Mouse (Mus musculus) heart, postnatal 0 days (tissue): ENCODE results near the gene Tmem63b. TPM values are rescaled to one million over a fixed set of nuclear protein-coding genes. Genes with fewer than 3 reads are reported as not detected.

Experiments
- ATAC-seq: fragments of 200-750 bp; cut with Nextera tagmentation; 2 replicates; pipeline ENCODE4 v1.8.0; 2017; ENCODE audit warnings: low read depth, moderate number of reproducible peaks, moderate library complexity; ENCODE audit not compliant: insufficient read depth
- DNase-seq: peaks from one replicate; pipeline ENCODE4 v3.0.0-alpha.2; 2016; ENCODE audit warnings: low spot score
- H3K27ac ChIP-seq: fragments of 300-500 bp; sonication (generic); 2 replicates; pipeline ENCODE4 v1.5.1; 2014; ENCODE audit warnings: low read depth, mild to moderate bottlenecking
- H3K27me3 ChIP-seq: fragments of 300-500 bp; sonication (generic); 2 replicates; pipeline ENCODE4 v1.6.1; 2014; ENCODE audit warnings: low read length, mixed read lengths; ENCODE audit not compliant: control insufficient read depth, insufficient read depth
- H3K36me3 ChIP-seq: fragments of 300-500 bp; sonication (generic); replicated peaks from 2 replicates; pipeline ENCODE4 v1.6.1; 2014; ENCODE audit warnings: low read length, mixed read lengths; ENCODE audit not compliant: control insufficient read depth, insufficient read depth
- H3K4me1 ChIP-seq: fragments of 300-500 bp; sonication (generic); 2 replicates; pipeline ENCODE4 v1.6.1; 2014; ENCODE audit warnings: antibody characterized with exemption; ENCODE audit not compliant: control insufficient read depth, insufficient read depth
- H3K4me2 ChIP-seq: fragments of 300-500 bp; sonication (generic); 2 replicates; pipeline ENCODE4 v1.6.1; 2014; ENCODE audit warnings: low read depth, mild to moderate bottlenecking, low read length, moderate library complexity
- H3K4me3 ChIP-seq: fragments of 300-500 bp; sonication (generic); 2 replicates; pipeline ENCODE4 v1.5.1; 2014; ENCODE audit warnings: low read depth, low read length
- H3K9ac ChIP-seq: fragments of 300-500 bp; sonication (generic); replicated peaks from 2 replicates; pipeline ENCODE4 v1.6.1; 2014; ENCODE audit warnings: low read depth, low read length, mixed read lengths
- H3K9me3 ChIP-seq: fragments of 300-500 bp; sonication (generic); replicated peaks from 2 replicates; pipeline ENCODE4 v1.6.1; 2016; ENCODE audit warnings: low read length; ENCODE audit not compliant: control insufficient read depth
- CTCF ChIP-seq: IDR thresholded peaks from 2 replicates; pipeline ENCODE4 v1.5.1; 2016; ENCODE audit warnings: antibody characterized with exemption, control low read depth, low read depth
- EP300 ChIP-seq: IDR thresholded peaks from 2 replicates; pipeline ENCODE4 v1.6.1; 2016; ENCODE audit warnings: antibody characterized with exemption, low read depth
- WGBS: fragments of 180-500 bp; shearing (Covaris S2); extraction: QIAGEN DNeasy Blood & Tissue Kit; methylation state at CpG from one replicate; pipeline ENCODE4 v1.1.7; 2014; 5-methylcytosine and 5-hydroxymethylcytosine counted together
- polyA plus RNA-seq: library from polyadenylated mRNA; unstranded; fragments of >200 nt; fragmentation: Nextera tagmentation; extraction: Ambion mirVana; gene quantifications from 2 replicates; pipeline ENCODE4 v1.2.1, GENCODE M21; 2015
- total RNA-seq: library from RNA; depleted of rRNA; stranded (reverse); fragments of >200 nt; gene quantifications from 2 replicates; pipeline ENCODE4 v1.2.3, GENCODE M21; 2014; ENCODE audit warnings: low replicate concordance

Tmem63b gene
- total and polyA plus RNA-seq, 2 experiments from 2014 or later: 53.2 to 81.5 TPM

DNA sequence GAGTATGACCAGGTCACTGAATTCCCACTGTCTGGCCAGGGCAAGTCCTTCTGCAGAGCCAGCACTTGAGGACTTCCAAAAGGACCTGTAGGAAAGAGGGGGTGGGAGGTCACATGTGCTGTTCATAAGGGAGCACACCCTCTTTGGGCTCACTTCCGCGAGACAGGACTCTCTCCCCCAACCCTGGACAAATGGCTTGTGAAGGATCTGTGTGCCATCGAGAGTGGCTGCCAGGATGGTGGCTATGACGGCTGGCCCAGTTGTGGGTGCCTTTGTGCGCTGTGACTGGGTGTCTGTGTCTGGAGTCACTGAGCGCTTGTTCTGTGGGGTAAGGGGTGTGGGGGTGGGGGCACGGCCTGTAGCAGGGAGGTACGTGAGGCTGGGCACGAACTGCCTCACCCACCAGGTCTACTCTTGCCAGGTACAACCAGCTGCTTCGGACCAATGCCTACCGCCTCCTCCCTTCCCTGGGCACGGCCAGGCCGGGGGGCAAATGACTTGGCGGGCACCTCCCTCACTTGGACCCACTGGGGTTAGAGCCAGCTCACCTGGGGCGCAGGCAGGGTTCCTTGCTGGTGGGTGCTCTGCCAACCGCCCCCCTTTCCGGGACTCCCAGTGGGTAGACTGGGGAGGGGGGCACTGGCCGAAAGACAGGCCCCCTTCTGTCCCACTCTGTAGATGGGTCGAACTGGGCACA lies 46.5 kb upstream of the Tmem63b start:
- Histone ChIP-seq H3K36me3 (no peaks in the 10 kb centered on the region), H3K27me3 (peaks cover 6% of the 10 kb centered on the region; the same call in 1 of the 2 replicates), H3K9me3 (no peaks in the 10 kb centered on the region), H3K27ac (no peak overlapping the region), H3K4me3 (peak overlapping the region; percentile 35; the same call in 1 of the 2 replicates), H3K4me2 (peak overlapping the region; percentile 71), H3K9ac (0 out of 2 replicates have a peak overlapping the region, but pooled peaks have one; percentile 52), H3K4me1 (peaks cover 43% of the 10 kb centered on the region)
- no peak for TF ChIP-seq EP300
- TF ChIP-seq CTCF: no peak
- 78% methylated on average over 19 of the region's 19 CpGs for WGBS
- no peak for ATAC-seq
- DNase-seq: no peak

DNA sequence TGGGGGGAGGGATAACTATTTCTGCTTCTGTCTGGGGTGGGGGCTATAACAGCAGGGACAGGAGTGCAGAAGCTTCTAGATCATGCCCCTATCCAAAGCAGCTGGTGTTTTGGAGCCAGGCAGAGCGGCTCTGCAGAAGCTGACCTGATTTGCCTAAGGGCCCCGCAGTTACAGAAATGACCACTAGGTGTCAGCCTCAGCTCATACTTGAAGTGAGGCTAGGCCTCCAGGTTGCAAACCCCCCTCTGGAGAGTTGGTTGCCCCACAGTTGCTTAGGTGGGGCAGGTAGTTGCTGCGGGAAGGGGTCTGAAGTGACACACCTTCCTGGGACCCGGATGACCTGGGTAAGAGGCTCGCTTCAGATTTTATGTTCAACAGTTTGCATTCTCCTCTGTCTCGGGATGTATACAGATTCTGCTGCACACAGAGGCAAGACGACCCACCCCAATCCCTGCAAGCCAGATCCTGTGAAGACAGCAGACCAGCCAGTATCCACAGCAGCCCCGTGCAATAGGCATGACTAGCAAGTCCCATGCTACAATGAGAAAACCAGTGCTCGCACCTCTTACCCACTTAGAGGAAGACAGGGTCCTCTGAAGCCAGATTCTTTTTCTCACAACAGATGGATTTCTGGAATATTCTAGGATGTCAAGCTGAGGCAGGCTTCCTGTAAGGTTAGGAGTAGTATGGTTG lies 44.6 kb upstream of the Tmem63b start:
- H3K27me3 ChIP-seq: 0 out of 2 replicates have a peak, but pooled peaks cover 6% of the 10 kb centered on the region
- no peak overlapping the region for H3K27ac ChIP-seq
- no peak overlapping the region for H3K9ac ChIP-seq
- peak; percentile 93 for TF ChIP-seq CTCF
- TF ChIP-seq EP300: no peak
- 25% methylated on average over 9 of the region's 9 CpGs for WGBS
- H3K9me3 ChIP-seq: no peaks in the 10 kb centered on the region
- no peak overlapping the region for H3K4me3 ChIP-seq
- peaks cover 36% of the 10 kb centered on the region for H3K4me1 ChIP-seq
- H3K4me2 ChIP-seq: no peak overlapping the region
- peak; percentile 77 for DNase-seq
- peak; percentile 18; the same call in 1 of the 2 replicates for ATAC-seq
- H3K36me3 ChIP-seq: no peaks in the 10 kb centered on the region

DNA sequence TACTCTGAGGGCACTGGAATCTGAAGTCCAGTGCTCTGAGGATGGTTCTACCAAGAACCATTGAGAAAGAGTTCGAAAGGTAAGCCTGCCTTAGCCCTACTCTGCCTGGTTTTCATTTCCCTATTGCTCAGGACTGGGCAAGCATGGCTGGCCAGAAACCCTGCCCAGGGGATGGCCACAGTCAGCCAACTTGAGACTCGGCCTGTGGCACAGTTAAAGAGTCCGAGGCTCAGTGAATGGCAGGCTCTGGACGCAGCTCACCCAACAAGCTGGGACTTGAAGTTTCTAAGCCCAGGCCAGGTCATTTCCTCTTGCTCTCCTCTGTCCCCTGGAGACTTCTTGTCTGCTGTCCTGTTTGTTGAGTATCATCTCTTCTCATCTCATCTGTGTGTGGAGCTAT lies 44.0 kb upstream of the Tmem63b start:
- Histone ChIP-seq H3K36me3 (no peaks in the 10 kb centered on the region), H3K4me1 (peaks cover 30% of the 10 kb centered on the region), H3K27me3 (0 out of 2 replicates have a peak, but pooled peaks cover 6% of the 10 kb centered on the region), H3K4me3 (no peak overlapping the region), H3K27ac (no peak overlapping the region), H3K9ac (no peak overlapping the region), H3K4me2 (no peak overlapping the region), H3K9me3 (no peaks in the 10 kb centered on the region)
- TF ChIP-seq EP300 (no peak), CTCF (no peak)
- no peak for ATAC-seq
- DNase-seq: no peak
- 91% methylated on average over 4 of the region's 4 CpGs for WGBS

DNA sequence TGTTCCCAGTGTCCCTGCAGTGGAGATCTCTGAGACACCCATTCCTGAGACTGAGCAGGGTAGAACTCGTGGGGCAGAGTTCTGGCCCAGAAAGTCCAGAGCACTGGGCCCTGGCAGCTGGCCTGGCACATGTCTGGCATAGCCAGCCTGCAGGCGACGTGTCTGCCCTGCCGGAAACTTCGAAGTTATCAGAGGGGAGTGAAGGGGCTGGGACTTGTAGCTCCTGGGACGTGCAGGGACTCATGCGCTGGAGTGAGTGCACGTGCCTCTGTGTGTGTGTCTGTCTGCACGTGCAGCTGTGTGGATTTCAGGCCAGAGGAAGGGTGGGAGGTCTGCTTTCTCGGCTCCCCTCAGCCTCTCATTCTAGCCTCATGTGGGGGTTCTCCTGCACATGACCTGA lies 42.7 kb upstream of the Tmem63b start:
- 0 out of 2 replicates have a peak overlapping the region, but pooled peaks have one; percentile 12 for H3K9ac ChIP-seq
- ATAC-seq (peak; percentile 66), DNase-seq (peak; percentile 62)
- H3K4me3 ChIP-seq: no peak overlapping the region
- H3K36me3 ChIP-seq: no peaks in the 10 kb centered on the region
- H3K27me3 ChIP-seq: 0 out of 2 replicates have a peak, but pooled peaks cover 6% of the 10 kb centered on the region
- no peak overlapping the region for H3K4me2 ChIP-seq
- H3K9me3 ChIP-seq: no peaks in the 10 kb centered on the region
- TF ChIP-seq CTCF: no peak
- peak; percentile 73; the same call in 1 of the 2 replicates for TF ChIP-seq EP300
- peaks cover 20% of the 10 kb centered on the region for H3K4me1 ChIP-seq
- 0 out of 2 replicates have a peak overlapping the region, but pooled peaks have one; percentile 22 for H3K27ac ChIP-seq
- 11% methylated on average over 10 of the region's 10 CpGs for WGBS

DNA sequence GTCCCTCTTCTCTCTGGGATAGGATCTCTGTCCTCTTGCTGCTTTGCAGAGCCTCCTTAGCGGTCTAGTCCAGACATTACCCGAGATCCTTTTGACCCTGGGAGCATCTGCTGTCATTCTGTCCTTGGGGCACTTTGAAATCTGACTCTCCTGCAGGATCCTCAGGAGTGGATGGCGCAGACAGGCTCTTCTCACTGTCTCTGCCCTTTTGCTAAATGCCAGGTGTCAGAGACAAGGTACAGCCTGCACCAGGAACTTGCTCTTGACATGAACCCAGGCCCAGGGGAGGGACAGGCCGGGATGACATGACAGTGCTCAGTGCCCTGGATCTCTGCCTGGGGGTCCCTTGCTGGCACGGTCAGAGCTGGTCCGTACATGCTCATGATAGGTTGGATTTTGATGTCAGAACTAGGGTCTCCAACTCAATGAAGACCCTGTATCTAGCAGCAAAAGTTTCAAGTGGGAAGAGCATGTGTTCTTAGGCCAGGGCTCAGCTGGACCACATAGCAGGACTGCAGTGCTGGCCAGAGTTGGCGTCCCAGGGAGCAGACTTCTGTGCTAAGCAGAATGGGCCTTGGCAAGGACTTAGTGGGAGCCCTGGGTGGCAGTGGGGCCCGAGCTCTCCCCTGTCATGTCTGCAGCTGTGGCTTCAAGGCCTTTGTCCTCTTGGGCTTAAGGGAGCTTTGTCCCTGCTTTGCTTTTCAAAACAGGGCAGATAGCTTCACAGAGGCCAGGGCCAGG lies 41.4 kb upstream of the Tmem63b start:
- no peak overlapping the region for H3K27ac ChIP-seq
- WGBS: 78% methylated on average over 8 of the region's 8 CpGs
- no peaks in the 10 kb centered on the region for H3K36me3 ChIP-seq
- peaks cover 8% of the 10 kb centered on the region for H3K4me1 ChIP-seq
- H3K9me3 ChIP-seq: no peaks in the 10 kb centered on the region
- no peak for DNase-seq
- H3K4me3 ChIP-seq: no peak overlapping the region
- H3K4me2 ChIP-seq: no peak overlapping the region
- ATAC-seq: no peak
- TF ChIP-seq CTCF (no peak), EP300 (no peak)
- H3K9ac ChIP-seq: no peak overlapping the region
- H3K27me3 ChIP-seq: 0 out of 2 replicates have a peak, but pooled peaks cover 6% of the 10 kb centered on the region
